Mouse (Mus musculus): ENCODE measurements at regions not wholly inside any gene's neighbourhood (a gene's known extent, or its start where the extent isn't known, plus 50 kb on each side); places are given as distances from the start of the nearest gene placed in this dataset.
A peak's percentile ranks its signal among the peaks of the same experiment; 100 is the strongest.

DNA sequence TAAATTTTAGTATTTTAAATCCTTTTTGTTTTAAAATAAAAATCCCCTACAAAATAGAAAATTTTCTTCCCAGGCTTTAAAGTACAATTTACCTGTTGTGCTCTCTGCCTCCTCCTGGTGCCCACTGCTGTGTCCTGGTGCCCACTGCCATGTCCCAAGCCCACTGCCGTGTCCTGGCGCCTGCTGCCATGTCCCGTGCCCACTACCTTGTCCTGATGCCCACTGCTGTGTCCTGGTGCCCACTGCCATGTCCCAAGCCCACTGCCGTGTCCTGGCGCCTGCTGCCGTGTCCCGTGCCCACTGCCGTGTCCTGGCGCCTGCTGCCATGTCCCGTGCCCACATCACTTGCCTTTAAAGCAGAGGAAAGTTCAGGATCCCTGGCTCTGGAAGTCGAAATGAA, 98.6 kb upstream of the Dazl start:
- Histone ChIP-seq H3K4me1 (ENCODE audit: control insufficient read depth, insufficient read depth, low read length) (no peaks in the 10 kb centered on the region), H3K4me3 (replicated peaks; ENCODE audit: low read length) (no peak overlapping the region), H3K36me3 (ENCODE audit: control insufficient read depth, insufficient read depth, low read length) (no peaks in the 10 kb centered on the region), H3K27ac (replicated peaks; ENCODE audit: low read depth, low read length) (no peak overlapping the region), H3K9ac (ENCODE audit: low read depth, low read length, severe bottlenecking) (no peak overlapping the region), H3K27me3 (ENCODE audit: control insufficient read depth, insufficient read depth, low read length) (no peaks in the 10 kb centered on the region), H3K4me2 (replicated peaks; ENCODE audit: low read depth, low read length, severe bottlenecking) (no peak overlapping the region), H3K9me3 (ENCODE audit: control insufficient read depth, low read length) (no peaks in the 10 kb centered on the region)
- no peak for TF ChIP-seq POLR2A (IDR thresholded peaks at IDR 0.05; ENCODE audit: borderline replicate concordance, extremely low read depth, insufficient read depth, insufficient read length)
- DNase-seq (ENCODE audit: low spot score) = no peak
- 91% methylated on average over 11 of the region's 11 CpGs for WGBS
- ATAC-seq (ENCODE audit: low FRiP score, low read depth) = no peak

DNA sequence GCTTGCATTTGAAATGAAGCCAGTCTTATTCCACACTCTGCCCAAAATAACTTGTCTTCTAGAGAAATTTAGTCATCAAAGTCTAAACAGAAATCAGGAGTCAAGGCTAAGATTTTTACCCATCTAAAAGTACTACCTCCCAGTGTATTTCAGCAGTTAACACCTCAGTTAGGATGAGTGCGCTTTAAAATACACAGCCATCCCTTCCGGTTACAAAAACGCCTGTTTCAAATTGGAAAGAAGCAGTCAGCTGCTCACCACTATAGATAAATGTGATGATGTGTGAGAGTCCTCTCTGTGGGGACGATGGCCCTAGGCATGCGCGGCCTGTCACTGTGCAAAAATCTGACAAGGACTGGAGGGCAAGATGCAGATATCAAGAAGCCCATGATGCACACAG, 99.0 kb upstream of the Dazl start:
- no peak for TF ChIP-seq POLR2A (IDR thresholded peaks at IDR 0.05; ENCODE audit: borderline replicate concordance, extremely low read depth, insufficient read depth, insufficient read length)
- no peaks in the 10 kb centered on the region for H3K4me1 ChIP-seq (ENCODE audit: control insufficient read depth, insufficient read depth, low read length)
- ATAC-seq (ENCODE audit: low FRiP score, low read depth) (no peak), DNase-seq (ENCODE audit: low spot score) (no peak)
- H3K9ac ChIP-seq (ENCODE audit: low read depth, low read length, severe bottlenecking) = no peak overlapping the region
- no peak overlapping the region for H3K4me3 ChIP-seq (replicated peaks; ENCODE audit: low read length)
- H3K36me3 ChIP-seq (ENCODE audit: control insufficient read depth, insufficient read depth, low read length) = no peaks in the 10 kb centered on the region
- H3K27me3 ChIP-seq (ENCODE audit: control insufficient read depth, insufficient read depth, low read length) = no peaks in the 10 kb centered on the region
- no peaks in the 10 kb centered on the region for H3K9me3 ChIP-seq (ENCODE audit: control insufficient read depth, low read length)
- WGBS = 88% methylated on average over 6 of the region's 6 CpGs
- H3K27ac ChIP-seq (replicated peaks; ENCODE audit: low read depth, low read length) = no peak overlapping the region
- H3K4me2 ChIP-seq (replicated peaks; ENCODE audit: low read depth, low read length, severe bottlenecking) = no peak overlapping the region

GRCm38 (mm10) chr17:50392966-50393365, 99.5 kb upstream of the Dazl start:
- H3K9ac ChIP-seq (ENCODE audit: low read depth, low read length, severe bottlenecking) = no peak overlapping the region
- no peak for TF ChIP-seq POLR2A (IDR thresholded peaks at IDR 0.05; ENCODE audit: borderline replicate concordance, extremely low read depth, insufficient read depth, insufficient read length)
- no peaks in the 10 kb centered on the region for H3K36me3 ChIP-seq (ENCODE audit: control insufficient read depth, insufficient read depth, low read length)
- H3K9me3 ChIP-seq (ENCODE audit: control insufficient read depth, low read length) = no peaks in the 10 kb centered on the region
- H3K4me2 ChIP-seq (replicated peaks; ENCODE audit: low read depth, low read length, severe bottlenecking) = no peak overlapping the region
- WGBS = 76% methylated on average over 2 of the region's 2 CpGs
- no peak overlapping the region for H3K4me3 ChIP-seq (replicated peaks; ENCODE audit: low read length)
- no peak for DNase-seq (ENCODE audit: low spot score)
- no peak for ATAC-seq (ENCODE audit: low FRiP score, low read depth)
- H3K27ac ChIP-seq (replicated peaks; ENCODE audit: low read depth, low read length) = no peak overlapping the region
- H3K4me1 ChIP-seq (ENCODE audit: control insufficient read depth, insufficient read depth, low read length) = no peaks in the 10 kb centered on the region
- H3K27me3 ChIP-seq (ENCODE audit: control insufficient read depth, insufficient read depth, low read length) = no peaks in the 10 kb centered on the region

DNA sequence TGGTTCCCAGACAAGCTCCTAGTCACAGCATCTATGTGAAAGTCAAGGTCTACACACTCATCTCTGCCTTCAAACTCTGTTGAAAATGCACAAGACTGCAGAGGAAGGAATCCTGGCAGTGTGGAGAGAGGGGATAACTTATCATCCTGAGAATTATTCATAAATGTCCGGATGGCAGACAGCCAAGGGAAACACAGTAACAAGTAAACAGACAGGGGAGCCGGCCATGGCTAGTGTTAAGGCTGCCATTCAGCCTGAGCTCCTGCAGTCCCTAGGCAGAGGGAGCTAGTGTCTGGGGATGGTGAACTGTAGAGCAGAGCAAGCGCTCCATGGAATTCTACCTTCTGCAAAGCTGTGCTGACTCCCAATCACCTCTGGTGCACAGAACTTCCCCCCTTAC, 100.3 kb upstream of the Dazl start:
- no peaks in the 10 kb centered on the region for H3K27me3 ChIP-seq (ENCODE audit: control insufficient read depth, insufficient read depth, low read length)
- H3K4me3 ChIP-seq (replicated peaks; ENCODE audit: low read length) = no peak overlapping the region
- 65% methylated on average over 3 of the region's 3 CpGs for WGBS
- DNase-seq (ENCODE audit: low spot score) (peak; percentile 16), ATAC-seq (ENCODE audit: low FRiP score, low read depth) (no peak)
- no peaks in the 10 kb centered on the region for H3K36me3 ChIP-seq (ENCODE audit: control insufficient read depth, insufficient read depth, low read length)
- no peaks in the 10 kb centered on the region for H3K4me1 ChIP-seq (ENCODE audit: control insufficient read depth, insufficient read depth, low read length)
- TF ChIP-seq POLR2A (IDR thresholded peaks at IDR 0.05; ENCODE audit: borderline replicate concordance, extremely low read depth, insufficient read depth, insufficient read length) = no peak
- H3K27ac ChIP-seq (replicated peaks; ENCODE audit: low read depth, low read length) = no peak overlapping the region
- H3K9me3 ChIP-seq (ENCODE audit: control insufficient read depth, low read length) = no peaks in the 10 kb centered on the region
- no peak overlapping the region for H3K4me2 ChIP-seq (replicated peaks; ENCODE audit: low read depth, low read length, severe bottlenecking)
- no peak overlapping the region for H3K9ac ChIP-seq (ENCODE audit: low read depth, low read length, severe bottlenecking)

DNA sequence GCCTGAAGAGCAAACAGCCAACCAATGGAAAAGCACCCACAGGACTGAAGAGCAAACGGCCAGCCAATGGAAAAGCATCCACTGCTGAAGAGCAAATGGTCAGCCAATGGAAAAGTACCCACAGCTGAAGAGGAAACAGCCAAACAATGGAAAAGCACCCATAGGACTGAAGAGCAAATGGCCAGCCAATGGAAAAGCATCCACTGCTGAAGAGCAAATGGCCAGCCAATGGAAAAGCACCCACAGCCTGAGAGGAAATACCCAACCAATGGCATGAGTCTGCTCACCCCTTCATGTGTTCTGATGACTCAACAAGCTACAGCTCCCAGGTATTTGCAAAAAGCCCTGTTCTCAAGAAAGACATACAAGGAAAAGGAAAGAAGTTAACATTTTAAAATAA, 101.4 kb upstream of the Dazl start:
- Histone ChIP-seq H3K4me3 (replicated peaks; ENCODE audit: low read length) (no peak overlapping the region), H3K4me1 (ENCODE audit: control insufficient read depth, insufficient read depth, low read length) (no peaks in the 10 kb centered on the region), H3K36me3 (ENCODE audit: control insufficient read depth, insufficient read depth, low read length) (no peaks in the 10 kb centered on the region), H3K9ac (ENCODE audit: low read depth, low read length, severe bottlenecking) (no peak overlapping the region), H3K27ac (replicated peaks; ENCODE audit: low read depth, low read length) (no peak overlapping the region), H3K4me2 (replicated peaks; ENCODE audit: low read depth, low read length, severe bottlenecking) (no peak overlapping the region), H3K27me3 (ENCODE audit: control insufficient read depth, insufficient read depth, low read length) (no peaks in the 10 kb centered on the region), H3K9me3 (ENCODE audit: control insufficient read depth, low read length) (no peaks in the 10 kb centered on the region)
- DNase-seq (ENCODE audit: low spot score) (no peak), ATAC-seq (ENCODE audit: low FRiP score, low read depth) (no peak)
- WGBS = 93% methylated on average over 1 of the region's 1 CpGs
- no peak for TF ChIP-seq POLR2A (IDR thresholded peaks at IDR 0.05; ENCODE audit: borderline replicate concordance, extremely low read depth, insufficient read depth, insufficient read length)

DNA sequence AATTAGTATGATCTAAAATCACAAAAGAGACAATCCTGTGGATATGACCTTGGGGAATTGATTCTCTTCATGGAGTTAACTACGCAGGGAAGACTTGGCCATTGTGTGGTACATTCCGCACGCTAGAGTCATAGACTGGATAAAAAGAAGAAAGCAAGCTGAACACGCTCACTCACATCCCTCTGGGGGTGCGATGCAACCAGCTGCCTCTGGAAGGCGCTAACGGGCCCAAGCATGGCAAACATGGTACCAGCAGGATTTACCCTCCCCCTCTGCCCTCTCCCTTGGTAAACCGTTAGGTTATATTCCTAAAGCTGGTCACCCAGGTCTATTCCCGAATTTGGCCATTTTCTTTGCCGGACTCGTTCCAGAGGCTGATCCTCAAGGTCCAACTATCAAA, 102.2 kb upstream of the Dazl start:
- Histone ChIP-seq H3K4me1 (ENCODE audit: control insufficient read depth, insufficient read depth, low read length) (no peaks in the 10 kb centered on the region), H3K27me3 (ENCODE audit: control insufficient read depth, insufficient read depth, low read length) (no peaks in the 10 kb centered on the region), H3K36me3 (ENCODE audit: control insufficient read depth, insufficient read depth, low read length) (no peaks in the 10 kb centered on the region), H3K4me2 (replicated peaks; ENCODE audit: low read depth, low read length, severe bottlenecking) (no peak overlapping the region), H3K9ac (ENCODE audit: low read depth, low read length, severe bottlenecking) (no peak overlapping the region), H3K4me3 (replicated peaks; ENCODE audit: low read length) (no peak overlapping the region), H3K9me3 (ENCODE audit: control insufficient read depth, low read length) (no peaks in the 10 kb centered on the region), H3K27ac (replicated peaks; ENCODE audit: low read depth, low read length) (no peak overlapping the region)
- no peak for TF ChIP-seq POLR2A (IDR thresholded peaks at IDR 0.05; ENCODE audit: borderline replicate concordance, extremely low read depth, insufficient read depth, insufficient read length)
- ATAC-seq (ENCODE audit: low FRiP score, low read depth) (no peak), DNase-seq (ENCODE audit: low spot score) (no peak)
- WGBS = 93% methylated on average over 11 of the region's 11 CpGs
